In the genomic region with DNA sequence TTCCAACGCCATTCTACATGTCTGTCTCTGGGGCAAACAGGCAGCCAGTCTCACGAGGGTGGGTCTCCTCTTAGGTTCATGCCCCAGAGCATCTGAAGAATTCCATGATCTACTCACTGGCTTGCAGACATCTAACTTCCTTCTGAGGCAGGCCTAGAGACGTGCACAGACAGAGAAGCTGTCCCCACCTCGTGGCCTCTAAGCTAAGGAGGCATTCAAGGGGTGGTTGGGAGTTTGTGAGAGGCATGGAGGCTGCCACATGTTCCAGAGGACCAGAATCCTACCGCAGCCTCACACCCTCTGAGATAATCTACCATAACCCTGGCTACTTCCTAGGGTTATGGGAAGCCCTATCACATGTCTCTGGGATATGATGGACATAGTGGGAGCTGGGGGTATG, we compare ENCODE assay signal across 13 mouse cellular contexts. TPM values are rescaled to one million over a fixed set of nuclear protein-coding genes. Genes with fewer than 3 reads are reported as not detected.
A peak's percentile ranks its signal among the peaks of the same experiment; 100 is the strongest.
DNase-seq lines count a peak whose midpoint lies in the region; ATAC-seq lines count a peak whose summit lies in the region.
"Had no signal": no experiment of that assay in that cellular context is flagged by ENCODE, and none has a peak within 500 bp of the region (broad histone marks: within the 10 kb centered on the region; RNA-seq: fewer than 3 reads in every experiment).

No protein-coding gene starts in this region.

- H3K9me3 ChIP-seq in hindbrain, embryonic 12.5 days (replicated peaks): no peaks in the 10 kb centered on the region
- H3K9me3 ChIP-seq in hindbrain, embryonic 11.5 days (ENCODE audit: control insufficient read depth, low read length): no peaks in the 10 kb centered on the region
- H3K9me3 ChIP-seq in megakaryocyte, embryonic 14.5 days: no peaks in the 10 kb centered on the region
- H3K9me3 ChIP-seq in intestine, embryonic 14.5 days (ENCODE audit: control insufficient read depth, low read length): no peaks in the 10 kb centered on the region
- no peaks in the 10 kb centered on the region for H3K9me3 ChIP-seq in stomach, embryonic 15.5 days
- H3K9me3 ChIP-seq: midbrain, embryonic 13.5 days had no signal

- peak overlapping the region; percentile 13; the same call in 1 of the 2 replicates for H3K9ac ChIP-seq in hindbrain, embryonic 12.5 days
- no peak overlapping the region for H3K9ac ChIP-seq in hindbrain, embryonic 11.5 days (ENCODE audit: low read depth, low read length)
- no peak overlapping the region for H3K9ac ChIP-seq in intestine, embryonic 14.5 days (ENCODE audit: low read length)
- no peak overlapping the region for H3K9ac ChIP-seq in stomach, embryonic 15.5 days
- H3K9ac ChIP-seq: midbrain, embryonic 13.5 days had no signal

- H3K27me3 ChIP-seq in hindbrain, embryonic 12.5 days: peaks cover 42% of the 10 kb centered on the region
- peaks cover 24% of the 10 kb centered on the region for H3K27me3 ChIP-seq in hindbrain, embryonic 11.5 days (ENCODE audit: control insufficient read depth, insufficient read depth, low read length)
- no peaks in the 10 kb centered on the region for H3K27me3 ChIP-seq in megakaryocyte, embryonic 14.5 days (replicated peaks)
- peaks cover 20% of the 10 kb centered on the region for H3K27me3 ChIP-seq in intestine, embryonic 14.5 days (replicated peaks; ENCODE audit: control insufficient read depth, insufficient read depth, low read length)
- 0 out of 2 replicates have a peak, but pooled peaks cover 4% of the 10 kb centered on the region for H3K27me3 ChIP-seq in stomach, embryonic 15.5 days (replicated peaks)

- H3K4me1 ChIP-seq in hindbrain, embryonic 12.5 days: peaks cover 24% of the 10 kb centered on the region
- peaks cover 2% of the 10 kb centered on the region; the same call in 1 of the 2 replicates for H3K4me1 ChIP-seq in hindbrain, embryonic 11.5 days (replicated peaks; ENCODE audit: control insufficient read depth, insufficient read depth, low read length)
- peaks cover 73% of the 10 kb centered on the region for H3K4me1 ChIP-seq in megakaryocyte, embryonic 14.5 days
- H3K4me1 ChIP-seq in intestine, embryonic 14.5 days (replicated peaks; ENCODE audit: control insufficient read depth, insufficient read depth, low read length): peaks cover 20% of the 10 kb centered on the region; the same call in 1 of the 2 replicates
- H3K4me1 ChIP-seq in stomach, embryonic 15.5 days: peaks cover 29% of the 10 kb centered on the region

- peak; percentile 9; the same call in 1 of the 2 replicates for ATAC-seq in hindbrain, embryonic 12.5 days (ENCODE audit: low FRiP score)
- no peak for ATAC-seq in hindbrain, embryonic 11.5 days (ENCODE audit: low FRiP score)
- ATAC-seq in megakaryocyte, adult 5-6 weeks (ENCODE audit: poor library complexity, severe bottlenecking): no peak
- ATAC-seq in intestine, embryonic 14.5 days (replicated peaks; ENCODE audit: low FRiP score, low TSS enrichment, low read depth): no peak
- ATAC-seq in stomach, embryonic 15.5 days (ENCODE audit: insufficient read depth, low FRiP score, low read depth): no peak

- 77% methylated on average over 5 of the region's 5 CpGs for WGBS in hindbrain, embryonic 12.5 days
- 74% methylated on average over 5 of the region's 5 CpGs for WGBS in hindbrain, embryonic 11.5 days
- WGBS in intestine, embryonic 14.5 days: 71% methylated on average over 5 of the region's 5 CpGs
- whole genome bisulfite sequencing in stomach, embryonic 15.5 days: 71% methylated on average over 5 of the region's 5 CpGs

- H3K27ac ChIP-seq in hindbrain, embryonic 12.5 days: no peak overlapping the region
- H3K27ac ChIP-seq in hindbrain, embryonic 11.5 days (ENCODE audit: low read depth, low read length): no peak overlapping the region
- no peak overlapping the region; the same call in 1 of the 2 replicates for H3K27ac ChIP-seq in intestine, embryonic 14.5 days (ENCODE audit: low read depth)
- H3K27ac ChIP-seq in stomach, embryonic 15.5 days: peak overlapping the region; percentile 67; the same call in 1 of the 2 replicates
- H3K27ac ChIP-seq: midbrain, embryonic 13.5 days had no signal

- no peak for DNase-seq in hindbrain, embryonic 11.5 days (ENCODE audit: low spot score)
- DNase-seq in intestine, embryonic 14.5 days (ENCODE audit: low spot score): no peak
- DNase-seq in MN1 (ENCODE audit: low spot score): no peak
- DNase-seq in thymus, postnatal 36 days: no peak

- H3K4me3 ChIP-seq in hindbrain, embryonic 12.5 days: no peak overlapping the region
- H3K4me3 ChIP-seq in hindbrain, embryonic 11.5 days (ENCODE audit: low read depth, low read length): no peak overlapping the region
- H3K4me3 ChIP-seq in megakaryocyte, embryonic 14.5 days (replicated peaks): peak overlapping the region; percentile 95
- H3K4me3 ChIP-seq in intestine, embryonic 14.5 days (ENCODE audit: low read depth, low read length): no peak overlapping the region
- H3K4me3 ChIP-seq in stomach, embryonic 15.5 days (replicated peaks): no peak overlapping the region
- H3K4me3 ChIP-seq: midbrain, embryonic 13.5 days had no signal

- H3K36me3 ChIP-seq in hindbrain, embryonic 12.5 days: 0 out of 2 replicates have a peak, but pooled peaks cover 5% of the 10 kb centered on the region
- no peaks in the 10 kb centered on the region for H3K36me3 ChIP-seq in hindbrain, embryonic 11.5 days (ENCODE audit: control insufficient read depth, insufficient read depth, low read length)
- H3K36me3 ChIP-seq in megakaryocyte, embryonic 14.5 days (replicated peaks; ENCODE audit: low read length): peaks cover 63% of the 10 kb centered on the region
- H3K36me3 ChIP-seq in intestine, embryonic 14.5 days (ENCODE audit: control insufficient read depth, insufficient read depth, low read length): peaks cover 8% of the 10 kb centered on the region; the same call in 1 of the 2 replicates
- no peaks in the 10 kb centered on the region for H3K36me3 ChIP-seq in stomach, embryonic 15.5 days

- no peak overlapping the region for H3K4me2 ChIP-seq in hindbrain, embryonic 12.5 days (replicated peaks)
- H3K4me2 ChIP-seq in hindbrain, embryonic 11.5 days (replicated peaks; ENCODE audit: low read depth, low read length): no peak overlapping the region
- H3K4me2 ChIP-seq in intestine, embryonic 14.5 days (ENCODE audit: low read length): peak overlapping the region; percentile 29; the same call in 1 of the 2 replicates
- peak overlapping the region; percentile 66 for H3K4me2 ChIP-seq in stomach, embryonic 15.5 days
- H3K4me2 ChIP-seq: midbrain, embryonic 13.5 days had no signal

RNA-seq across cellular contexts. Expression of a gene that starts 2.7 kb away (rescaled TPM):
- polyA plus RNA-seq in hindbrain, embryonic 12.5 days (2016; fragmentation: Nextera tagmentation; extraction: Ambion mirVana): 1.8 and 2.4 TPM in 2 replicates
- 0.94 and 2.4 TPM in 2 replicates for polyA plus RNA-seq in hindbrain, embryonic 11.5 days (2014; fragmentation: Nextera tagmentation; extraction: Ambion mirVana)
- 10.3 and 14.6 TPM in 2 replicates for polyA plus RNA-seq in megakaryocyte, embryonic 14.5 days (2012; ENCODE audit: insufficient read depth, low replicate concordance)
- total RNA-seq in megakaryocyte, adult 5-6 weeks (2015): 17.4 and 19.7 TPM in 2 replicates
- 25.1 and 29.6 TPM in 2 replicates for total RNA-seq in megakaryocyte, adult 5-6 weeks (2017)
- 14.4 and 18.1 TPM in 2 replicates for polyA plus RNA-seq in intestine, embryonic 14.5 days (2014; fragmentation: Nextera tagmentation; extraction: Ambion mirVana)
- 15.5 and 17.2 TPM in 2 replicates for polyA plus RNA-seq in stomach, embryonic 15.5 days (2015; fragmentation: Nextera tagmentation; extraction: Ambion mirVana)

RNA-seq across cellular contexts. Expression of a gene that starts 13.4 kb away (rescaled TPM):
- 70.9 and 76.4 TPM in 2 replicates for polyA plus RNA-seq in hindbrain, embryonic 12.5 days (2016; fragmentation: Nextera tagmentation; extraction: Ambion mirVana)
- 44.6 and 60.5 TPM in 2 replicates for polyA plus RNA-seq in hindbrain, embryonic 11.5 days (2014; fragmentation: Nextera tagmentation; extraction: Ambion mirVana)
- polyA plus RNA-seq in megakaryocyte, embryonic 14.5 days (2012; ENCODE audit: insufficient read depth, low replicate concordance): 7.9 and 8.1 TPM in 2 replicates
- 1.1 TPM in 1 of 2 replicates, not detected in the other for total RNA-seq in megakaryocyte, adult 5-6 weeks (2015)
- 0.22 and 0.28 TPM in 2 replicates for total RNA-seq in megakaryocyte, adult 5-6 weeks (2017)
- polyA plus RNA-seq in intestine, embryonic 14.5 days (2014; fragmentation: Nextera tagmentation; extraction: Ambion mirVana): 8.2 and 13.2 TPM in 2 replicates
- 16.9 and 17.1 TPM in 2 replicates for polyA plus RNA-seq in stomach, embryonic 15.5 days (2015; fragmentation: Nextera tagmentation; extraction: Ambion mirVana)

RNA-seq across cellular contexts. Expression of a gene that starts 17.3 kb away (rescaled TPM):
- 107 and 117 TPM in 2 replicates for polyA plus RNA-seq in hindbrain, embryonic 12.5 days (2016; fragmentation: Nextera tagmentation; extraction: Ambion mirVana)
- polyA plus RNA-seq in hindbrain, embryonic 11.5 days (2014; fragmentation: Nextera tagmentation; extraction: Ambion mirVana): 89.6 and 93.7 TPM in 2 replicates
- polyA plus RNA-seq in megakaryocyte, embryonic 14.5 days (2012; ENCODE audit: insufficient read depth, low replicate concordance): 22.9 and 24.0 TPM in 2 replicates
- total RNA-seq in megakaryocyte, adult 5-6 weeks (2015): 21.4 and 23.8 TPM in 2 replicates
- 30.1 and 36.5 TPM in 2 replicates for total RNA-seq in megakaryocyte, adult 5-6 weeks (2017)
- polyA plus RNA-seq in intestine, embryonic 14.5 days (2014; fragmentation: Nextera tagmentation; extraction: Ambion mirVana): 99.1 and 107 TPM in 2 replicates
- polyA plus RNA-seq in stomach, embryonic 15.5 days (2015; fragmentation: Nextera tagmentation; extraction: Ambion mirVana): 105 and 106 TPM in 2 replicates

RNA-seq across cellular contexts. Expression of a gene that starts 20.4 kb away (rescaled TPM):
- polyA plus RNA-seq in hindbrain, embryonic 12.5 days (2016; fragmentation: Nextera tagmentation; extraction: Ambion mirVana): not detected in 2 replicates
- polyA plus RNA-seq in hindbrain, embryonic 11.5 days (2014; fragmentation: Nextera tagmentation; extraction: Ambion mirVana): not detected in 2 replicates
- 0.08 and 1.5 TPM in 2 replicates for polyA plus RNA-seq in megakaryocyte, embryonic 14.5 days (2012; ENCODE audit: insufficient read depth, low replicate concordance)
- not detected in 2 replicates for total RNA-seq in megakaryocyte, adult 5-6 weeks (2015)
- not detected in 2 replicates for total RNA-seq in megakaryocyte, adult 5-6 weeks (2017)
- polyA plus RNA-seq in intestine, embryonic 14.5 days (2014; fragmentation: Nextera tagmentation; extraction: Ambion mirVana): 0.18 TPM in 1 of 2 replicates, not detected in the other
- 0.18 TPM in 1 of 2 replicates, not detected in the other for polyA plus RNA-seq in stomach, embryonic 15.5 days (2015; fragmentation: Nextera tagmentation; extraction: Ambion mirVana)
- total RNA-seq: adrenal gland, postnatal 36 days; gastrocnemius, postnatal 10 days; neutrophil, adult 5-6 weeks had no signal
- polyA plus RNA-seq: midbrain, embryonic 13.5 days had no signal

RNA-seq across cellular contexts. Expression of a gene that starts 24.5 kb away (rescaled TPM):
- 0.19 TPM in 1 of 2 replicates, not detected in the other for polyA plus RNA-seq in hindbrain, embryonic 12.5 days (2016; fragmentation: Nextera tagmentation; extraction: Ambion mirVana)
- not detected in 2 replicates for polyA plus RNA-seq in hindbrain, embryonic 11.5 days (2014; fragmentation: Nextera tagmentation; extraction: Ambion mirVana)
- not detected in 2 replicates for polyA plus RNA-seq in megakaryocyte, embryonic 14.5 days (2012; ENCODE audit: insufficient read depth, low replicate concordance)
- 0.20 and 0.57 TPM in 2 replicates for total RNA-seq in megakaryocyte, adult 5-6 weeks (2015)
- total RNA-seq in megakaryocyte, adult 5-6 weeks (2017): not detected in 2 replicates
- polyA plus RNA-seq in intestine, embryonic 14.5 days (2014; fragmentation: Nextera tagmentation; extraction: Ambion mirVana): 0.51 TPM in 1 of 2 replicates, not detected in the other
- polyA plus RNA-seq in stomach, embryonic 15.5 days (2015; fragmentation: Nextera tagmentation; extraction: Ambion mirVana): 0.92 and 1.5 TPM in 2 replicates
- total RNA-seq: adrenal gland, postnatal 36 days; gastrocnemius, postnatal 10 days; neutrophil, adult 5-6 weeks had no signal
- polyA plus RNA-seq: limb, embryonic 11.5 days; midbrain, embryonic 13.5 days had no signal

Comparison
In these comparisons a context has a peak if more than half of its experiments do, and no peak if none do; other contexts are left out.
1. H3K4me2 ChIP-seq: peak in intestine, embryonic 14.5 days (single experiment) and stomach, embryonic 15.5 days (single experiment); none in hindbrain, embryonic 12.5 days (single experiment) and hindbrain, embryonic 11.5 days (single experiment).